Mouse (Mus musculus): ENCODE results near the gene Ms4a4d. TPM values are rescaled to one million over a fixed set of nuclear protein-coding genes. Genes with fewer than 3 reads are reported as not detected.
"Not testable (repeated sequence)": the region's sequence is repeated elsewhere in the genome, so short reads cannot be mapped to it uniquely, and the experiment has no call there.

The Ms4a4d gene
- polyA plus RNA-seq, 1 experiment = 2.5 TPM

DNA sequence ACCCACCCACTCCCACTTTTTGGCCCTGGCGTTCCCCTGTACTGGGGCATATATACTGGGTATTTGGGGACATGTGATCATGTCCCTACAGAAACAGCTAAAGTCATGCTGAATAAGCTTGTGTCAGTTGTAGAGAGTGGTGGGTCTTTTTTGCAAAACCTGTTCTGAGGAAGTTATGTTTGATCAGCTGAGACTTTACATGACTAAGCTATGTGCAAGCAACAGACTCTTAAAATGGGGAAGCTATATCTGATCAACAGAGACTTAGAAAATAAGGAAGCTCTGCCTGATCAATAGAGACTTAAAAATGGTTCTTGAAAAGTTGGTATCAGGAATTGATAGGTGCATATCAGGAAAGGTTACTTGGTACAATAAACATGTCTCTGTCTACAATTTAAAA is 3.2 kb upstream of the Ms4a4d start:
- Histone ChIP-seq H3K4me1 (ENCODE audit: control insufficient read depth, insufficient read depth, low read length) (no peaks in the 10 kb centered on the region), H3K27ac (ENCODE audit: insufficient read depth, low read depth, low read length) (no peak overlapping the region), H3K4me3 (ENCODE audit: insufficient read depth, low read depth, low read length) (no peak overlapping the region), H3K36me3 (ENCODE audit: control insufficient read depth, insufficient read depth, low read length) (no peaks in the 10 kb centered on the region), H3K27me3 (replicated peaks; ENCODE audit: control insufficient read depth, insufficient read depth, low read length) (no peaks in the 10 kb centered on the region)
- TF ChIP-seq CTCF (conservative IDR thresholded peaks at IDR 0.05; ENCODE audit: insufficient read depth, insufficient read length, low read depth, low read length) = no peak
- no peak for TF ChIP-seq POLR2A (IDR thresholded peaks at IDR 0.05; ENCODE audit: low read depth, low read length)
- DNase-seq = no peak
- WGBS = 83% methylated on average over 1 of the region's 1 CpGs

DNA sequence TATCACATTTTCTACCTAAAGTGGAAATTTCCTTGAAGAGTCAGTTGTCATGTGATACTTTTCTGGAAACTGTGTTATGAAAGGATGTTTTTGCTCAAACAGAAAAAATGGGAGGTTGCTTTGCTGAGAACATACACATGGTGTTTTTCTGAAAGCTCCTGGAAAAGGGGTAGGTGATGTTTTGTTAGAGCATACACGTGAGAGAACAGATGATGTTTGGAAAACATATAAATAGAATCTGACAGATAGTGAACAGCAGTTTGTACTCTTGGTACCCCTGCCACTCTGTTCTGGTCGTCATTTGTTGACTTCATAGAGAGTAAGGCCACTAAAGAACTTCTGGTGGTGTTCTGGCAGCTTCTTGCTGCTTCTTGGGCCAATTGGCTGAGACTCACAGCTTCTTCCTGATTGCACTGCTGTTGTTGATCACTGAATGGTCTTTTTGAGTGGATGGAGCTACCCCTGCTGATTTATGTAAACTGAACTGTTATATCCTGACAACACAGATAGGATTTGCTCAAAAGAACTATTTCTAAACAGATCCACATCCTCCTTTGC is 2.6 kb upstream of the Ms4a4d start:
- 52% methylated on average over 2 of the region's 2 CpGs for WGBS

DNA sequence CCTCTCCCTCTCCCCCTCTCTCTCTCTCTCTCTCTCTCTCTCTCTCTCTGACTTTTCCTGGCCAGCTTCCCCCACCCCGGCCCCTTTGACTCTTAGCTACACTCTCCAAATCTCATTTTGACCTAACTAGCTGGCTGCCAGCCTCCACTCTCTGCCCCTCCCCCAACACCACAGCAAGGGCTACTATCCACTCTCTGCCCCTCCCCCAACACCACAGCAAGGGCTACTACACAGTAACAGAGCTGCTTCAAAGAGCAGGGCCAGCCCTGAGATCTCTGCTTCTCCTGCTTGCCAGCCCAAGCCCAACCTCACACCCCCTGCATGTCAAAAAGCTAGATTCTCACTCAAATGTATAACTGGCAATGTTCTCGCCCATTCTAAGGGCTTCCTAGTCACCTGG is 735 bp downstream of the Ms4a4d start:
- WGBS = 30% methylated on average over 2 of the region's 2 CpGs
- H3K27ac ChIP-seq (ENCODE audit: insufficient read depth, low read depth, low read length) = no peak overlapping the region
- no peak for DNase-seq
- H3K4me3 ChIP-seq (ENCODE audit: insufficient read depth, low read depth, low read length) = no peak overlapping the region
- TF ChIP-seq POLR2A (IDR thresholded peaks at IDR 0.05; ENCODE audit: low read depth, low read length) = no peak
- no peak for TF ChIP-seq CTCF (conservative IDR thresholded peaks at IDR 0.05; ENCODE audit: insufficient read depth, insufficient read length, low read depth, low read length)
- H3K27me3 ChIP-seq (replicated peaks; ENCODE audit: control insufficient read depth, insufficient read depth, low read length) = no peaks in the 10 kb centered on the region
- no peaks in the 10 kb centered on the region for H3K36me3 ChIP-seq (ENCODE audit: control insufficient read depth, insufficient read depth, low read length)
- no peaks in the 10 kb centered on the region for H3K4me1 ChIP-seq (ENCODE audit: control insufficient read depth, insufficient read depth, low read length)

More for the DNA sequence above, 2.6 kb upstream of the Ms4a4d start:
- no peak for DNase-seq
- Histone ChIP-seq H3K4me1 (ENCODE audit: control insufficient read depth, insufficient read depth, low read length) (no peaks in the 10 kb centered on the region), H3K27me3 (replicated peaks; ENCODE audit: control insufficient read depth, insufficient read depth, low read length) (no peaks in the 10 kb centered on the region), H3K27ac (ENCODE audit: insufficient read depth, low read depth, low read length) (no peak overlapping the region), H3K36me3 (ENCODE audit: control insufficient read depth, insufficient read depth, low read length) (no peaks in the 10 kb centered on the region), H3K4me3 (ENCODE audit: insufficient read depth, low read depth, low read length) (no peak overlapping the region)
- TF ChIP-seq CTCF (conservative IDR thresholded peaks at IDR 0.05; ENCODE audit: insufficient read depth, insufficient read length, low read depth, low read length) (no peak), POLR2A (IDR thresholded peaks at IDR 0.05; ENCODE audit: low read depth, low read length) (no peak)

DNA sequence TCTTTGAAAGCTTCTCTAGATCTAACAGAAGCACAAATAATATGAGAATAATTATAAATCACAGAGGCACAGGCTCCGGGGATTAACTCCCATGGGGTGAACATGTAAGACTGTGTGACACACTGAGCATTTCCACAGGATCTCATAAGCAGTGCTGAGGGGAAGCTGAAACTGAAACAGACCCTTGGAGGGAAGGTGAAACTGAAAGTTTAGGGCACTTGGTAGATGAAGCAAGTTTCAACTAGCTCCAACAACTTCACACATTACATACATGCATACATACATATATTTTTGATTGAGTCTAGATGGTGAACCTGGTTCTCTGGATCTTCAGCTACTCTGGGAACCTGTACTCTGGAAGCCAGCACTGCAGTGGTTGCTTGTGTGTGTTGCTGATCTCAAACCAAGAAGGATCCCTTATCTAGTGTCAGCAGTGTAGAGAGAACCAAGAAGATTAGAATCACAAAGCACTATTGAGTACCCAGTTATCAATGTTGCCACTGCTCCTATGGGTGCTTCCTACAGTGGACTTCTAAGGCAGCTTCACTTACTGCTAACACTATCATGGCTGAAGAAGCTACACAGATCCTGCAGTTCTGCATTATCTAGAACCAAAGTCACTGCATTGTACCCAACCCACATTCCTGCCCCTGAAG is 3.7 kb downstream of the Ms4a4d start:
- H3K36me3 ChIP-seq (ENCODE audit: control insufficient read depth, insufficient read depth, low read length); H3K27me3 ChIP-seq (replicated peaks; ENCODE audit: control insufficient read depth, insufficient read depth, low read length); H3K27ac ChIP-seq (ENCODE audit: insufficient read depth, low read depth, low read length); H3K4me3 ChIP-seq (ENCODE audit: insufficient read depth, low read depth, low read length); H3K4me1 ChIP-seq (ENCODE audit: control insufficient read depth, insufficient read depth, low read length): not testable (repeated sequence)
- peak; percentile 8 for DNase-seq
- 78% methylated on average over 1 of the region's 1 CpGs for WGBS

DNA sequence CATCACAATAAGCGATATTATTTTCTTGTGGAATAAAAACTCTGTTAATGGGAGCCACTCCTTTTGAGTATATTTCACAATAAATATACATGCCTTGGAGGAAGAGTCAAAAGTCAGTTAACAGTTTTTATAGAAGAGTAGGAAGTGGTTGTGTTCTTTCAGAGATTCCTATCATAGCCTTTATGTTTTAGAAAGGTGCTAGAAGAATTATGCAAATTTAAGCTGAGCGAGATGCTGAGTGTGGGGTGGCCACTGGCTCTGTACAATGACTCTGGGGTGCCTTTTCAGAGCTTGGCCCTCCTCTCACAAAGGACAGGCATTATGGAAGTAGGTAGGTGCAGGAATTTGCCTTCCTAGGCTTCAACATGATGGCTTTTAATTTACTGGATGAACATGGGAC is 7.8 kb downstream of the Ms4a4d start:
- not testable (repeated sequence) for H3K4me3 ChIP-seq (ENCODE audit: insufficient read depth, low read depth, low read length); H3K27me3 ChIP-seq (replicated peaks; ENCODE audit: control insufficient read depth, insufficient read depth, low read length); H3K4me1 ChIP-seq (ENCODE audit: control insufficient read depth, insufficient read depth, low read length); H3K36me3 ChIP-seq (ENCODE audit: control insufficient read depth, insufficient read depth, low read length); H3K27ac ChIP-seq (ENCODE audit: insufficient read depth, low read depth, low read length); DNase-seq
- 85% methylated on average over 2 of the region's 2 CpGs for WGBS

DNA sequence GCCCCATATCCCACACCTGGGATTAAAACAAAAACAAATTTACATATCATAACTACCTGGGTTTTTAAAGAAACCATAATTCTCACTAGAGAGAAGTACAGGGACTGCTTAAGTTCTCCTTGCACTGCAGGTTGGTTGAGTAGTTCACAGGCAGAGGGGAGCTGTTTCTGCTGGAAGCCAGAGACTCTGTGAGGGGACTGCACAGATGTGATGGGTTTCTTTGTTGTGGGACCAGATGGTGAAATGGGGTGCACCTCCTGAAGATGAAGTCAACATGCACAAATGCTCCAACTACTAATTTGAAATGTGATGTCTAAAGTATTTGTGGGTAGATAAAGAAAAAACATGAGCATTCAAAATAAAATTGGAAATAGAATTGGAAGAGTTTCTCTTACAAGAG is 11.3 kb downstream of the Ms4a4d start:
- no peak for TF ChIP-seq CTCF (conservative IDR thresholded peaks at IDR 0.05; ENCODE audit: insufficient read depth, insufficient read length, low read depth, low read length)
- TF ChIP-seq POLR2A (IDR thresholded peaks at IDR 0.05; ENCODE audit: low read depth, low read length) = no peak
- no peak for DNase-seq
- Histone ChIP-seq H3K27ac (ENCODE audit: insufficient read depth, low read depth, low read length) (no peak overlapping the region), H3K4me1 (ENCODE audit: control insufficient read depth, insufficient read depth, low read length) (no peaks in the 10 kb centered on the region), H3K36me3 (ENCODE audit: control insufficient read depth, insufficient read depth, low read length) (no peaks in the 10 kb centered on the region), H3K4me3 (ENCODE audit: insufficient read depth, low read depth, low read length) (no peak overlapping the region), H3K27me3 (replicated peaks; ENCODE audit: control insufficient read depth, insufficient read depth, low read length) (no peaks in the 10 kb centered on the region)

DNA sequence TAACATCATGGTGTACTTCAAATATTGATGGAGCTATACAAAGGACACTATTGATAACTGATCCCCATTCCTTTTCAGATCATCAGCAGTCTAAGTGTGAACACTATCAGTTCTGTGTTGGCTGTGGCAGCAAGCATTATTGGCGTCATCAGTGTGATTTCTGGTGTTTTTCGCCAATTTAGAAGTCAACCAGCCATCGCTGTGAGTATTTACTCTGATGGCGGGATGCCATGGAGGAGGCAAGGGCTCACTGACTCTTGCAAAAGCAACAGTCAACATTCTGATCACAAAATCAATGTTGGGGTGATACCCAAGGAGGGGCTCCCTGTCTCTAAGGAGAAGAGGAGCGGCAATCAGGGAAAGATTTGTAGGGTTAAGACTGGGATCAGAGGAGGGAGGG is 18.1 kb downstream of the Ms4a4d start:
- Histone ChIP-seq H3K36me3 (ENCODE audit: control insufficient read depth, insufficient read depth, low read length) (no peaks in the 10 kb centered on the region), H3K4me3 (ENCODE audit: insufficient read depth, low read depth, low read length) (no peak overlapping the region), H3K4me1 (ENCODE audit: control insufficient read depth, insufficient read depth, low read length) (no peaks in the 10 kb centered on the region), H3K27me3 (replicated peaks; ENCODE audit: control insufficient read depth, insufficient read depth, low read length) (no peaks in the 10 kb centered on the region), H3K27ac (ENCODE audit: insufficient read depth, low read depth, low read length) (no peak overlapping the region)
- TF ChIP-seq POLR2A (IDR thresholded peaks at IDR 0.05; ENCODE audit: low read depth, low read length) (no peak), CTCF (conservative IDR thresholded peaks at IDR 0.05; ENCODE audit: insufficient read depth, insufficient read length, low read depth, low read length) (no peak)
- DNase-seq = no peak
- WGBS = 89% methylated on average over 5 of the region's 5 CpGs

DNA sequence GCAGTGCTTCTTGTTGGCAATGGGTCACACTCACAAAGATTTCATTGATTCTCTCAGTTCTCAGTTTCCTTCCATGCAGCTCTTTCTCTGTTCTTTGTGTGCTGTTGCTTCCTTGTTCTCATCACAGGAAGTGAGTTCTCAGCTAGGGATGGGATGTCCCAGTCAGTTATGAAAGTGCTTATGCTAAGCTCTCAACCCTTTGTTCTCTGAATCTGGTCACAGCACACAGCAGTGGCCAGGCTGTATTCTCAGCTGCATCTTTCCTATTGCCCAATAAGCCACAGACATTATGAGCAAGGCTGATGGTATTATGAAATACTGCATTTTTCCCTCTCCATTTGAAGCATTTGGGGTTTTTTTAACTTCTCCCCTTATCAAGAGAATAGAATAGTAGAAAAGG is 23.0 kb downstream of the Ms4a4d start:
- H3K27ac ChIP-seq (ENCODE audit: insufficient read depth, low read depth, low read length); DNase-seq; H3K4me1 ChIP-seq (ENCODE audit: control insufficient read depth, insufficient read depth, low read length); H3K4me3 ChIP-seq (ENCODE audit: insufficient read depth, low read depth, low read length); H3K27me3 ChIP-seq (replicated peaks; ENCODE audit: control insufficient read depth, insufficient read depth, low read length); H3K36me3 ChIP-seq (ENCODE audit: control insufficient read depth, insufficient read depth, low read length): not testable (repeated sequence)
